Mouse (Mus musculus) heart, embryonic 13.5 days (tissue): ENCODE data around the gene Pde4a. TPM values are rescaled to one million over a fixed set of nuclear protein-coding genes. Genes with fewer than 3 reads are reported as not detected.
"Not testable (repeated sequence)": the region's sequence is repeated elsewhere in the genome, so short reads cannot be mapped to it uniquely, and the experiment has no call there.

Experiments
- ATAC-seq: fragments of 200-750 bp; cut with Nextera tagmentation; 2 replicates; pipeline ENCODE4 v1.8.0; 2017; ENCODE audit warnings: moderate TSS enrichment; ENCODE audit not compliant: insufficient number of reproducible peaks, low FRiP score, low TSS enrichment; ENCODE audit errors: extremely low read depth
- H3K27ac ChIP-seq: fragments of 300-500 bp; sonication (generic); replicated peaks from 2 replicates; pipeline ENCODE4 v1.5.1; 2015; ENCODE audit warnings: moderate library complexity, mild to moderate bottlenecking, inconsistent platforms
- H3K27me3 ChIP-seq: fragments of 300-500 bp; sonication (generic); replicated peaks from 2 replicates; pipeline ENCODE4 v1.6.1; 2015; ENCODE audit warnings: mild to moderate bottlenecking, inconsistent platforms
- H3K36me3 ChIP-seq: fragments of 300-500 bp; sonication (generic); 2 replicates; pipeline ENCODE4 v1.6.1; 2015; ENCODE audit warnings: mild to moderate bottlenecking, inconsistent platforms
- H3K4me1 ChIP-seq: fragments of 300-500 bp; sonication (generic); 2 replicates; pipeline ENCODE4 v1.6.1; 2015; ENCODE audit warnings: inconsistent platforms
- H3K4me2 ChIP-seq: fragments of 300-500 bp; sonication (generic); 2 replicates; pipeline ENCODE4 v1.6.1; 2015; ENCODE audit warnings: inconsistent platforms, mild to moderate bottlenecking, moderate library complexity
- H3K4me3 ChIP-seq: fragments of 300-500 bp; sonication (generic); 2 replicates; pipeline ENCODE4 v1.5.1; 2015; ENCODE audit warnings: moderate library complexity, mild to moderate bottlenecking, inconsistent platforms
- H3K9ac ChIP-seq: fragments of 300-500 bp; sonication (generic); 2 replicates; pipeline ENCODE4 v1.6.1; 2015; ENCODE audit warnings: inconsistent platforms, mild to moderate bottlenecking, moderate library complexity
- H3K9me3 ChIP-seq: fragments of 300-500 bp; sonication (generic); 2 replicates; pipeline ENCODE4 v1.6.1; 2016; ENCODE audit warnings: inconsistent platforms
- WGBS: fragments of 180-500 bp; shearing (Covaris S2); methylation state at CpG from one replicate; pipeline ENCODE4 v1.1.7; 2015; ENCODE audit warnings: mixed read lengths; 5-methylcytosine and 5-hydroxymethylcytosine counted together
- polyA plus RNA-seq: library from polyadenylated mRNA; unstranded; fragments of >200 nt; fragmentation: Nextera tagmentation; extraction: Ambion mirVana; gene quantifications from 2 replicates; pipeline ENCODE4 v1.2.1, GENCODE M21; 2015

Pde4a gene
- polyA plus RNA-seq, 1 experiment from 2014 or later = 9.5 TPM

GRCm38 (mm10) chr9:21249629-21250508 is 84.4 kb downstream of the Pde4a start:
- no peaks in the 10 kb centered on the region for H3K9me3 ChIP-seq
- WGBS = 19% methylated on average over 17 of the region's 17 CpGs
- H3K36me3 ChIP-seq = no peaks in the 10 kb centered on the region
- peaks cover 85% of the 10 kb centered on the region for H3K27me3 ChIP-seq
- peaks cover 24% of the 10 kb centered on the region for H3K4me1 ChIP-seq
- ATAC-seq = no peak
- no peak overlapping the region for H3K4me2 ChIP-seq
- H3K4me3 ChIP-seq = no peak overlapping the region
- H3K9ac ChIP-seq = no peak overlapping the region
- H3K27ac ChIP-seq = no peak overlapping the region

GRCm38 (mm10) chr9:21250509-21250908 is 85.0 kb downstream of the Pde4a start:
- peaks cover 17% of the 10 kb centered on the region for H3K4me1 ChIP-seq
- H3K9ac ChIP-seq = no peak overlapping the region
- no peaks in the 10 kb centered on the region for H3K36me3 ChIP-seq
- H3K27ac ChIP-seq = no peak overlapping the region
- ATAC-seq = no peak
- peaks cover 79% of the 10 kb centered on the region for H3K27me3 ChIP-seq
- WGBS = 22% methylated on average over 2 of the region's 2 CpGs
- H3K4me3 ChIP-seq = no peak overlapping the region
- no peaks in the 10 kb centered on the region for H3K9me3 ChIP-seq
- H3K4me2 ChIP-seq = no peak overlapping the region

GRCm38 (mm10) chr9:21251116-21251735 is 85.7 kb downstream of the Pde4a start:
- 57% methylated on average over 13 of the region's 13 CpGs for whole genome bisulfite sequencing

GRCm38 (mm10) chr9:21254690-21255089 is 89.2 kb downstream of the Pde4a start:
- Histone ChIP-seq H3K9ac (no peak overlapping the region), H3K9me3 (no peaks in the 10 kb centered on the region), H3K4me1 (peaks cover 7% of the 10 kb centered on the region; the same call in 1 of the 2 replicates), H3K4me3 (no peak overlapping the region), H3K27ac (no peak overlapping the region), H3K4me2 (no peak overlapping the region), H3K27me3 (peaks cover 37% of the 10 kb centered on the region), H3K36me3 (no peaks in the 10 kb centered on the region)
- ATAC-seq = no peak

More at GRCm38 (mm10) chr9:21251116-21251735, 85.7 kb downstream of the Pde4a start:
- Histone ChIP-seq H3K4me1 (peaks cover 17% of the 10 kb centered on the region), H3K27ac (no peak overlapping the region), H3K9me3 (no peaks in the 10 kb centered on the region), H3K36me3 (no peaks in the 10 kb centered on the region), H3K4me2 (no peak overlapping the region), H3K27me3 (peaks cover 72% of the 10 kb centered on the region), H3K4me3 (no peak overlapping the region), H3K9ac (no peak overlapping the region)
- ATAC-seq = no peak

GRCm38 (mm10) chr9:21256349-21256748 is 90.8 kb downstream of the Pde4a start:
- not testable (repeated sequence) for H3K9ac ChIP-seq, ATAC-seq, H3K36me3 ChIP-seq, H3K4me3 ChIP-seq, H3K9me3 ChIP-seq, H3K27ac ChIP-seq, H3K4me1 ChIP-seq, H3K4me2 ChIP-seq
- 72% methylated on average over 4 of the region's 4 CpGs for WGBS
- peaks cover 20% of the 10 kb centered on the region for H3K27me3 ChIP-seq

GRCm38 (mm10) chr9:21260491-21261040 is 95.1 kb downstream of the Pde4a start:
- Histone ChIP-seq H3K4me1 (peaks cover 7% of the 10 kb centered on the region), H3K36me3 (no peaks in the 10 kb centered on the region), H3K4me2 (no peak overlapping the region), H3K9ac (no peak overlapping the region), H3K4me3 (no peak overlapping the region), H3K27me3 (no peaks in the 10 kb centered on the region), H3K9me3 (no peaks in the 10 kb centered on the region), H3K27ac (no peak overlapping the region)
- WGBS = 75% methylated on average over 6 of the region's 6 CpGs
- no peak for ATAC-seq

- H3K9me3 ChIP-seq = no peaks in the 10 kb centered on the region
- H3K4me2 ChIP-seq = no peak overlapping the region
- H3K4me1 ChIP-seq = peaks cover 19% of the 10 kb centered on the region
- no peak overlapping the region for H3K27ac ChIP-seq
- H3K9ac ChIP-seq = no peak overlapping the region
- 67% methylated on average over 2 of the region's 2 CpGs for WGBS
- H3K27me3 ChIP-seq = no peaks in the 10 kb centered on the region
- H3K4me3 ChIP-seq = no peak overlapping the region
- peaks cover 4% of the 10 kb centered on the region for H3K36me3 ChIP-seq
- no peak for ATAC-seq
These were observed 96.3 kb downstream of the Pde4a start for GRCm38 (mm10) chr9:21261831-21262230.

Other genes with a start within 250 kb of the Pde4a start
- 58.7 and 59.8 TPM in 2 replicates for gene Dnmt1, start 205.8 kb upstream of the Pde4a start, polyA plus RNA-seq
- 19.4 and 21.9 TPM in 2 replicates for gene S1pr2, start 188.9 kb upstream of the Pde4a start, polyA plus RNA-seq
- 124 and 139 TPM in 2 replicates for gene Mrpl4, start 163.0 kb upstream of the Pde4a start, polyA plus RNA-seq
- 11.6 and 11.9 TPM in 2 replicates for gene Icam1, start 149.7 kb upstream of the Pde4a start, polyA plus RNA-seq
- 3.1 and 8.3 TPM in 2 replicates for gene Icam4, start 136.3 kb upstream of the Pde4a start, polyA plus RNA-seq
- gene Icam5, start 133.6 kb upstream of the Pde4a start, polyA plus RNA-seq = 0.04 and 0.05 TPM in 2 replicates
- 0.51 and 0.87 TPM in 2 replicates for gene Zglp1, start 98.6 kb upstream of the Pde4a start, polyA plus RNA-seq
- gene Gm49373, start 92.6 kb upstream of the Pde4a start, polyA plus RNA-seq = 0.36 and 0.55 TPM in 2 replicates
- 51.1 and 53.4 TPM in 2 replicates for gene Fdx1l, start 92.1 kb upstream of the Pde4a start, polyA plus RNA-seq
- 1.6 and 1.7 TPM in 2 replicates for gene Gm38431, start 73.7 kb upstream of the Pde4a start, polyA plus RNA-seq
- gene Raver1, start 73.7 kb upstream of the Pde4a start, polyA plus RNA-seq = 45.2 and 47.3 TPM in 2 replicates
- 13.7 and 14.0 TPM in 2 replicates for gene Tyk2, start 34.5 kb upstream of the Pde4a start, polyA plus RNA-seq
- gene Cdc37, start 15.7 kb upstream of the Pde4a start, polyA plus RNA-seq = 222 and 230 TPM in 2 replicates
- gene Keap1, start 73.6 kb downstream of the Pde4a start, polyA plus RNA-seq = 51.1 and 52.7 TPM in 2 replicates
- gene S1pr5, start 82.7 kb downstream of the Pde4a start, polyA plus RNA-seq = 0.07 and 0.11 TPM in 2 replicates
- gene Atg4d, start 99.6 kb downstream of the Pde4a start, polyA plus RNA-seq = 41.6 and 51.4 TPM in 2 replicates
- gene Kri1, start 122.3 kb downstream of the Pde4a start, polyA plus RNA-seq = 12.7 and 13.2 TPM in 2 replicates
- gene Cdkn2d, start 125.7 kb downstream of the Pde4a start, polyA plus RNA-seq = 80.4 and 101 TPM in 2 replicates
- gene Ap1m2, start 146.6 kb downstream of the Pde4a start, polyA plus RNA-seq = 1.7 and 2.1 TPM in 2 replicates
- 56.9 and 60.3 TPM in 2 replicates for gene Slc44a2, start 155.0 kb downstream of the Pde4a start, polyA plus RNA-seq
- 115 and 120 TPM in 2 replicates for gene Ilf3, start 202.2 kb downstream of the Pde4a start, polyA plus RNA-seq
- 27.6 and 28.6 TPM in 2 replicates for gene Qtrt1, start 246.1 kb downstream of the Pde4a start, polyA plus RNA-seq